Mouse (Mus musculus): ENCODE data around the gene Tbc1d10c. TPM values are rescaled to one million over a fixed set of nuclear protein-coding genes. Genes with fewer than 3 reads are reported as not detected.

The Tbc1d10c gene
- polyA plus RNA-seq, 1 experiment from 2014 or later, result 0.43 TPM

DNA sequence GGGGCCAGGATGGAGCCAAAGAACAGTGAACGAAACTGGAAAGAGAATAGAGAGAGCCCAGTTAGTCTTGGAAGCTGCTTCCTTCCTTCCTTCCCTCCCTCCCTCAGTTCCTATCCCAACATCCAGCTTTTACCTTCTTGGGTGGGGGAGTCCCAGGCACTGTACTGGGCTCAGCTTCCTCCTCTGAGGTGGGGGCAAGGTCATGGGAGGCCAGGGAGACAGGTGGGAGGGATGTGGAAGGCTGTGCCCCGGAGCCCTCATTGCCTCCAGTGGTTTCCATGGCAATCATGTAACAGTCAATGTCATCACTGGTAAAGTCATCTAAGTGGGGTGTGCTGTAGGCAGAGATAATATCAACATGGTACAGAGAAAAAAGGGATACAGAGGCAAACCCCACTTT lies 5.0 kb upstream of the Tbc1d10c start:
- no peak overlapping the region for H3K9ac ChIP-seq
- H3K4me1 ChIP-seq (replicated peaks; ENCODE audit: control insufficient read depth, insufficient read depth, low read length), result peaks cover 21% of the 10 kb centered on the region
- 50% methylated on average over 2 of the region's 2 CpGs for WGBS

DNA sequence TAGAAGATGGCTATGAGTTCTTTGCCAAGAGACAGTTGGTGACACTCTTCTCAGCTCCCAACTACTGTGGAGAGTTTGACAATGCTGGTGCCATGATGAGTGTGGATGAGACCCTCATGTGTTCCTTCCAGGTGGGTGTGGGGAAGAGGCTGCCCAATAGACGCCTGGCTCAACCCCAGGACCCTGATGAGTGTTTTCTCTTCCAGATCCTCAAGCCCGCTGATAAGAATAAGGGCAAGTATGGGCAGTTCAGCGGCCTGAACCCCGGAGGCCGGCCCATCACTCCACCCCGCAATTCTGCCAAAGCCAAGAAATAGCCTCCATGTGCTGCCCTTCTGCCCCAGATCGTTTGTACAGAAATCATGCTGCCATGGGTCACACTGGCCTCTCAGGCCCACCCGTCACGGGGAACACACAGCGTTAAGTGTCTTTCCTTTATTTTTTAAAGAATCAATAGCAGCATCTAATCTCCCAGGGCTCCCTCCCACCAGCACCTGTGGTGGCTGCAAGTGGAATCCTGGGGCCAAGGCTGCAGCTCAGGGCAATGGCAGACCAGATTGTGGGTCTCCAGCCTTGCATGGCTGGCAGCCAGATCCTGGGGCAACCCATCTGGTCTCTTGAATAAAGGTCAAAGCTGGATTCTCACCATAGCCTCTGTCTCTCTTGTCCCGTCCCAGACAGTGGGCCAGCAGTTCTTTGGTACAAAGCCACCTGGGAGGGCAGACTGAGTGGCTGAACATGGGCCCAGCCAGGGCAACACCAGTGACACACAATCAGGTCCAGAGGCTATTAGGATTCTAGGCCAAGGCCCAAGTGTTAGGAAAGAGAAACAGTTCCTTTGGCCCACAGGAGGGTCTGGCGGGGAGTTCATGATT lies 3.9 kb upstream of the Tbc1d10c start:
- H3K36me3 ChIP-seq (replicated peaks; ENCODE audit: control insufficient read depth, insufficient read depth), result peaks cover 44% of the 10 kb centered on the region
- H3K4me3 ChIP-seq (replicated peaks; ENCODE audit: low read length), result no peak overlapping the region
- H3K4me2 ChIP-seq (replicated peaks), result no peak overlapping the region
- ATAC-seq (ENCODE audit: low FRiP score), result no peak
- H3K9me3 ChIP-seq (ENCODE audit: control insufficient read depth, low read length), result no peaks in the 10 kb centered on the region
- DNase-seq (ENCODE audit: low spot score), result no peak
- 75% methylated on average over 12 of the region's 12 CpGs for WGBS
- H3K9ac ChIP-seq, result no peak overlapping the region
- no peak overlapping the region for H3K27ac ChIP-seq
- H3K4me1 ChIP-seq (replicated peaks; ENCODE audit: control insufficient read depth, insufficient read depth, low read length), result peaks cover 12% of the 10 kb centered on the region
- H3K27me3 ChIP-seq (ENCODE audit: control insufficient read depth, insufficient read depth, low read length), result no peaks in the 10 kb centered on the region

More for the DNA sequence above, 5.0 kb upstream of the Tbc1d10c start:
- peaks cover 44% of the 10 kb centered on the region for H3K36me3 ChIP-seq (replicated peaks; ENCODE audit: control insufficient read depth, insufficient read depth)
- no peak overlapping the region for H3K4me2 ChIP-seq (replicated peaks)
- DNase-seq (ENCODE audit: low spot score) (no peak), ATAC-seq (ENCODE audit: low FRiP score) (no peak)
- no peaks in the 10 kb centered on the region for H3K27me3 ChIP-seq (ENCODE audit: control insufficient read depth, insufficient read depth, low read length)
- H3K27ac ChIP-seq, result no peak overlapping the region
- no peak overlapping the region for H3K4me3 ChIP-seq (replicated peaks; ENCODE audit: low read length)
- H3K9me3 ChIP-seq (ENCODE audit: control insufficient read depth, low read length), result no peaks in the 10 kb centered on the region

DNA sequence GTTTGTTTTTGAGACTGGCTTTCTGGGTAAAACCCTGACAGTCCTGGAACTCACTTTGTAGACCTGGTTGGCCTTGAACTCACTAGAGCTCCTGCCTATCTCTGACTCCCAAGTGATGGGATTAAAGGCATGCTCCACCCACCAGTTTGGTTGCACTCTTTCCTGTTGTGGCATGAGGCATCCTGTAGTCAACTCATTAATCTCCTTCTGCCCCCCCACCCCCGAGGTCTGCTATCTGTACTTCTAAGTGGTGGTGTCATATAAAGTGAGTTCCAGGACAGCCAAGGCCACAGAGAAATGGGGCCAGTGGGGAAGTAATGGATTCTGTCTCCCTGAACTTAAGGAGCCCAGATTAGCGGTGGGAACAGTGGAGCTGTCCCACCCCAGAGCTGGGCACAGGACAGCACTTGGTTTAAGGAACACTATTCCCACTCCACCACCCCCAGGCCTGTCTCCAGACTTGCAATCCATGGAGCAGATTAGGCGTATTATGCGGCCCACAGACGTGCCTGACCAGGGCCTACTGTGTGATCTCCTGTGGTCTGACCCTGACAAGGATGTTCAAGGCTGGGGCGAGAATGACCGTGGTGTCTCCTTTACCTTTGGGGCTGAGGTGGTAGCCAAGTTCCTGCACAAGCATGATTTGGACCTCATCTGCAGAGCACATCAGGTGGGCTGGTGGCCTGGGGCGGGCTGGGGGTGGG lies 3.1 kb upstream of the Tbc1d10c start:
- Histone ChIP-seq H3K27me3 (ENCODE audit: control insufficient read depth, insufficient read depth, low read length) (no peaks in the 10 kb centered on the region), H3K4me2 (replicated peaks) (peak overlapping the region; percentile 65; the same call in 1 of the 2 replicates), H3K36me3 (replicated peaks; ENCODE audit: control insufficient read depth, insufficient read depth) (peaks cover 44% of the 10 kb centered on the region), H3K4me1 (replicated peaks; ENCODE audit: control insufficient read depth, insufficient read depth, low read length) (peaks cover 12% of the 10 kb centered on the region), H3K27ac (no peak overlapping the region), H3K9ac (no peak overlapping the region), H3K4me3 (replicated peaks; ENCODE audit: low read length) (no peak overlapping the region), H3K9me3 (ENCODE audit: control insufficient read depth, low read length) (no peaks in the 10 kb centered on the region)
- WGBS, result 91% methylated on average over 8 of the region's 8 CpGs
- ATAC-seq (ENCODE audit: low FRiP score), result no peak
- no peak for DNase-seq (ENCODE audit: low spot score)

DNA sequence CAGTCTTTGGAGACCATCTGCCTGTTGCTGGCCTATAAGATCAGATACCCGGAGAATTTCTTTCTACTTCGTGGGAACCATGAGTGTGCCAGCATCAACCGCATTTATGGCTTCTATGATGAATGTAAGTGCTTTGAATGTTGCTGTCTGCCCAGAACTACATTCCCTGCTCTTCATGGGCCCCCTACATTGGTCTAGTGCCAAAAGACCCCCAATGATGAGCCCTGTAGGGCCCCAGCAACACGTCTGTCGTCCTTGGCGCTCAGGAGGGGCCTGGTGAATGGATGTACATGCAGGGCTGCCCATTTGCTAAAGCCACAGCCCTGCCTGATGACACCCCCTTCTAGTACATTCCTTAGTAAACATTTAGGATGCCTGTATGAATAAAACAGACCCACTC lies 2.0 kb upstream of the Tbc1d10c start:
- H3K27me3 ChIP-seq (ENCODE audit: control insufficient read depth, insufficient read depth, low read length), result no peaks in the 10 kb centered on the region
- H3K9me3 ChIP-seq (ENCODE audit: control insufficient read depth, low read length), result no peaks in the 10 kb centered on the region
- ATAC-seq (ENCODE audit: low FRiP score), result no peak
- no peak for DNase-seq (ENCODE audit: low spot score)
- peak overlapping the region; percentile 98 for H3K9ac ChIP-seq
- no peak overlapping the region; the same call in 1 of the 2 replicates for H3K27ac ChIP-seq
- H3K4me3 ChIP-seq (replicated peaks; ENCODE audit: low read length), result peak overlapping the region; percentile 97
- peak overlapping the region; percentile 65 for H3K4me2 ChIP-seq (replicated peaks)
- peaks cover 44% of the 10 kb centered on the region for H3K36me3 ChIP-seq (replicated peaks; ENCODE audit: control insufficient read depth, insufficient read depth)
- WGBS, result 61% methylated on average over 6 of the region's 6 CpGs
- peaks cover 12% of the 10 kb centered on the region for H3K4me1 ChIP-seq (replicated peaks; ENCODE audit: control insufficient read depth, insufficient read depth, low read length)

GRCm38 (mm10) chr19:4192251-4192985 lies 1.3 kb upstream of the Tbc1d10c start:
- Histone ChIP-seq H3K4me3 (replicated peaks; ENCODE audit: low read length) (peak overlapping the region; percentile 97), H3K27me3 (ENCODE audit: control insufficient read depth, insufficient read depth, low read length) (no peaks in the 10 kb centered on the region), H3K9me3 (ENCODE audit: control insufficient read depth, low read length) (no peaks in the 10 kb centered on the region), H3K4me2 (replicated peaks) (peak overlapping the region; percentile 65), H3K27ac (peak overlapping the region; percentile 90), H3K9ac (peak overlapping the region; percentile 98), H3K36me3 (replicated peaks; ENCODE audit: control insufficient read depth, insufficient read depth) (peaks cover 42% of the 10 kb centered on the region), H3K4me1 (replicated peaks; ENCODE audit: control insufficient read depth, insufficient read depth, low read length) (peaks cover 12% of the 10 kb centered on the region)
- under 1% methylated on average over 42 of the region's 52 CpGs for WGBS
- peak; percentile 45 for DNase-seq (ENCODE audit: low spot score)
- peak; percentile 18 for ATAC-seq (ENCODE audit: low FRiP score)

GRCm38 (mm10) chr19:4191528-4192250 lies 605 bp upstream of the Tbc1d10c start, which contains the start of gene Ppp1ca:
TSS of gene Ppp1ca (plus strand) at chr19:4192065.
- Histone ChIP-seq H3K27me3 (ENCODE audit: control insufficient read depth, insufficient read depth, low read length) (no peaks in the 10 kb centered on the region), H3K36me3 (replicated peaks; ENCODE audit: control insufficient read depth, insufficient read depth) (peaks cover 36% of the 10 kb centered on the region), H3K9ac (peak within 1 kb of the TSS; percentile 98), H3K27ac (peak within 1 kb of the TSS; percentile 90), H3K9me3 (ENCODE audit: control insufficient read depth, low read length) (no peaks in the 10 kb centered on the region), H3K4me3 (replicated peaks; ENCODE audit: low read length) (peak within 1 kb of the TSS; percentile 97), H3K4me1 (replicated peaks; ENCODE audit: control insufficient read depth, insufficient read depth, low read length) (peaks cover 12% of the 10 kb centered on the region), H3K4me2 (replicated peaks) (peak within 1 kb of the TSS; percentile 65)
- WGBS, result 7% methylated on average over 42 of the region's 47 CpGs
- ATAC-seq (ENCODE audit: low FRiP score) (peak; percentile 92), DNase-seq (ENCODE audit: low spot score) (peak; percentile 92)

- Histone ChIP-seq H3K9ac (no peak overlapping the region), H3K4me1 (replicated peaks; ENCODE audit: control insufficient read depth, insufficient read depth, low read length) (peaks cover 12% of the 10 kb centered on the region), H3K27me3 (ENCODE audit: control insufficient read depth, insufficient read depth, low read length) (no peaks in the 10 kb centered on the region), H3K36me3 (replicated peaks; ENCODE audit: control insufficient read depth, insufficient read depth) (peaks cover 10% of the 10 kb centered on the region), H3K27ac (no peak overlapping the region), H3K9me3 (ENCODE audit: control insufficient read depth, low read length) (no peaks in the 10 kb centered on the region), H3K4me2 (replicated peaks) (no peak overlapping the region), H3K4me3 (replicated peaks; ENCODE audit: low read length) (no peak overlapping the region)
- DNase-seq (ENCODE audit: low spot score) (no peak), ATAC-seq (ENCODE audit: low FRiP score) (no peak)
- 92% methylated on average over 12 of the region's 12 CpGs for WGBS
Observed at GRCm38 (mm10) chr19:4189051-4189620, 1.9 kb downstream of the Tbc1d10c start.

DNA sequence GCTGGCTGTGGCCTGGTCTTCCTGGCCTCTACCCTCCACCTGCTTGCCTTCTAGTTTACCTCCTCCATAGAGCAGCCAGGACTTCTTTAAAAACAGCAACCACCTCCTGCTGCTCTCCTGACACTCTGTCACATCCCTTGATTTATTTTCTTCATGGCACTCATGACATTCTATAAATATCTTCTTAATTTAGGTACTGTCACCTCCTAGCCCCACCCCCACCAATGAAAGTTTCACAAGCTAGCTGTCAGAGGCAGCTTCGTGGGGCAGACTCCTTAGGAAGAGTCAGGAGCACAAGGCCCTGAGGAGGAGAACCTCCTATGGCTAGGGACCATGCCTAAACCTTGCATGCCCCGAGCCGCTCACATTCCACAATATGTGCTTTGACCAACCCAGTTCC lies 3.8 kb downstream of the Tbc1d10c start:
- Histone ChIP-seq H3K4me2 (replicated peaks) (no peak overlapping the region), H3K4me3 (replicated peaks; ENCODE audit: low read length) (no peak overlapping the region), H3K27me3 (ENCODE audit: control insufficient read depth, insufficient read depth, low read length) (no peaks in the 10 kb centered on the region), H3K36me3 (replicated peaks; ENCODE audit: control insufficient read depth, insufficient read depth) (no peaks in the 10 kb centered on the region), H3K27ac (no peak overlapping the region), H3K9ac (no peak overlapping the region), H3K9me3 (ENCODE audit: control insufficient read depth, low read length) (no peaks in the 10 kb centered on the region), H3K4me1 (replicated peaks; ENCODE audit: control insufficient read depth, insufficient read depth, low read length) (peaks cover 1% of the 10 kb centered on the region; the same call in 1 of the 2 replicates)
- DNase-seq (ENCODE audit: low spot score) (no peak), ATAC-seq (ENCODE audit: low FRiP score) (no peak)
- 80% methylated on average over 3 of the region's 3 CpGs for WGBS
